Mouse (Mus musculus): ENCODE results near the gene Pxt1.

DNA sequence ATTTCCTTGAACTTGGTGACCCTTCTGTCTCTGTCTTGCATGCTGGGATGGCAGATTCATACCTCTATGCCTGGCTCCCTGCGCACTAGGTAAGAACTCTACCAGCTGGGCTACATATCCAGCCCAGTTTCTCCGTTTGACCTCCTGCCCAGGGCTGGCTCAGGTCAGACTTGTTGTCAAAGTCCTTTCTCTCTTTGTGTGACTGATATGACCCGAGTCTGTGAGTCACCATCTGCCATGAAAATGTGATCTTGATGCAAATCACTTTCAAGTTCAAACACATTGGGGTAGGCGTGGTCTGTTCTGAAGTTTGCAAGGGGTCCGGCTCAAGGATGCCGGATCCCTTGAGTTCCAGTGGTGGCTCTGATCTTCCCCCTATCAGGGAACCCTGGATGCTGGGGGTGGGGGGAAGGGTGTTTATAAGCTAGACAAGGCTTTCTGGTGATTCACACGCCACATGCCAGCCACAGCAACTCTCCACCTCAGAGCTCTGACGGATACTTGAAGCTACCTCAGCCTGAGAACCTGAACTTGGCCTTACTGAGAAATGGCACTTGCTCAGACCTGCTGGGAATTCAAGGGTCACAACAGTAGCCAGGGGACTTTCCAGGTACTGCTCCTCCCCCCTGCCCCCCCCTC, 18.6 kb downstream of the Pxt1 start:
- no peak for TF ChIP-seq CTCF (IDR thresholded peaks at IDR 0.05; ENCODE audit: low read depth)
- no peak for TF ChIP-seq EP300 (IDR thresholded peaks at IDR 0.05; ENCODE audit: low read depth)

Data from heart, postnatal 0 days (tissue).